Comparison of ENCODE assay signal across 8 mouse cellular contexts in the genomic region with DNA sequence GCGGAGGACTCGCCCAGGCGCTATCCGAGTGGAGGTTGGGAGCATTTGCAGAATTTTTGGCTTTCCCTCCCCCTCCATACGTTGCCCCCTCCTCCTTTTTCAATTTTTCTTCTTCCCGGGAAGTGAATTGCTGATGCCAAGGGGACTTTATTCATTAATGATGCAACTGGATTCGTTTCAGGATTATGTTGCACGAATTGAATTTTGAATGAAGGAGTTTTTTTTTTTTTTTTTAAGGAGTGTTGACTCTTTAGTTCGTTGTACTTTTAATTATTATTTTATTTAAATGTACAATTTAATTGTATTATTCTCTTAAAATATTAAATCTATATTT. TPM values are rescaled to one million over a fixed set of nuclear protein-coding genes. Genes with fewer than 3 reads are reported as not detected.
DNase-seq lines count a peak whose midpoint lies in the region; ATAC-seq and TF ChIP-seq lines count a peak whose summit lies in the region.

No protein-coding gene starts in this region.

- H3K4me1 ChIP-seq in liver, adult 2 months (ENCODE audit: control insufficient read depth, insufficient read depth, low read length) = peaks cover 5% of the 10 kb centered on the region; the same call in 1 of the 2 replicates
- peaks cover 29% of the 10 kb centered on the region for H3K4me1 ChIP-seq in embryonic facial prominence, embryonic 12.5 days
- peaks cover 4% of the 10 kb centered on the region for H3K4me1 ChIP-seq in intestine, embryonic 15.5 days (replicated peaks)
- peaks cover 24% of the 10 kb centered on the region for H3K4me1 ChIP-seq in neural tube, embryonic 12.5 days

- H3K4me2 ChIP-seq in embryonic facial prominence, embryonic 12.5 days (replicated peaks) = peak overlapping the region; percentile 82
- H3K4me2 ChIP-seq in intestine, embryonic 15.5 days (replicated peaks) = peak overlapping the region; percentile 76
- peak overlapping the region; percentile 87 for H3K4me2 ChIP-seq in neural tube, embryonic 12.5 days (replicated peaks)

- TF ChIP-seq POLR2A in liver, adult 2 months (IDR thresholded peaks at IDR 0.05; ENCODE audit: extremely low read depth, insufficient read depth, low read length) = no peak

- H3K36me3 ChIP-seq in liver, adult 2 months (ENCODE audit: control insufficient read depth, insufficient read depth, low read length) = no peaks in the 10 kb centered on the region
- H3K36me3 ChIP-seq in embryonic facial prominence, embryonic 12.5 days = no peaks in the 10 kb centered on the region
- H3K36me3 ChIP-seq in intestine, embryonic 15.5 days = no peaks in the 10 kb centered on the region
- no peaks in the 10 kb centered on the region for H3K36me3 ChIP-seq in neural tube, embryonic 12.5 days

- no peak for ATAC-seq in embryonic facial prominence, embryonic 12.5 days (ENCODE audit: insufficient number of reproducible peaks, insufficient read depth, low FRiP score, low TSS enrichment)
- no peak for ATAC-seq in intestine, embryonic 15.5 days
- no peak for ATAC-seq in neural tube, embryonic 12.5 days (ENCODE audit: low FRiP score, low read depth)

- no peaks in the 10 kb centered on the region for H3K79me2 ChIP-seq in liver, adult 2 months (ENCODE audit: control insufficient read depth, insufficient read depth, low read length)

- peak overlapping the region; percentile 81 for H3K9ac ChIP-seq in liver, adult 2 months (ENCODE audit: low read depth, low read length)
- peak overlapping the region; percentile 92 for H3K9ac ChIP-seq in embryonic facial prominence, embryonic 12.5 days
- peak overlapping the region; percentile 89 for H3K9ac ChIP-seq in intestine, embryonic 15.5 days
- H3K9ac ChIP-seq in neural tube, embryonic 12.5 days = peak overlapping the region; percentile 94

- under 1% methylated on average over 9 of the region's 9 CpGs for WGBS in liver, adult 2 months
- 0% methylated on average over 9 of the region's 9 CpGs for WGBS in embryonic facial prominence, embryonic 12.5 days
- WGBS in intestine, embryonic 15.5 days = 0% methylated on average over 9 of the region's 9 CpGs
- 2% methylated on average over 9 of the region's 9 CpGs for WGBS in neural tube, embryonic 12.5 days

- peak; percentile 57 for DNase-seq in liver, adult 2 months (ENCODE audit: extremely low read depth, low read depth, low spot score)
- no peak for DNase-seq in liver
- no peak for DNase-seq in ovary, postnatal 10 days (ENCODE audit: low spot score)
- DNase-seq in gastrocnemius, postnatal 4 days (ENCODE audit: low spot score in 2 of 2) = no peak
- no peak for DNase-seq in cerebellum, adult 18-20 months

- peak overlapping the region; percentile 79 for H3K4me3 ChIP-seq in liver, adult 2 months (ENCODE audit: insufficient read depth, low read depth, low read length)
- H3K4me3 ChIP-seq in embryonic facial prominence, embryonic 12.5 days = peak overlapping the region; percentile 73
- H3K4me3 ChIP-seq in intestine, embryonic 15.5 days (replicated peaks) = peak overlapping the region; percentile 84
- H3K4me3 ChIP-seq in neural tube, embryonic 12.5 days = peak overlapping the region; percentile 85

- no peaks in the 10 kb centered on the region for H3K27me3 ChIP-seq in liver, adult 2 months (ENCODE audit: control insufficient read depth, insufficient read depth, low read length)
- H3K27me3 ChIP-seq in embryonic facial prominence, embryonic 12.5 days = no peaks in the 10 kb centered on the region
- H3K27me3 ChIP-seq in intestine, embryonic 15.5 days (replicated peaks) = no peaks in the 10 kb centered on the region
- H3K27me3 ChIP-seq in neural tube, embryonic 12.5 days (replicated peaks) = no peaks in the 10 kb centered on the region

- H3K9me3 ChIP-seq in embryonic facial prominence, embryonic 12.5 days = no peaks in the 10 kb centered on the region
- no peaks in the 10 kb centered on the region for H3K9me3 ChIP-seq in intestine, embryonic 15.5 days
- H3K9me3 ChIP-seq in neural tube, embryonic 12.5 days = no peaks in the 10 kb centered on the region

- peak overlapping the region; percentile 76 for H3K27ac ChIP-seq in liver, adult 2 months (replicated peaks; ENCODE audit: insufficient read depth, low read depth, low read length)
- H3K27ac ChIP-seq in embryonic facial prominence, embryonic 12.5 days = peak overlapping the region; percentile 92
- H3K27ac ChIP-seq in intestine, embryonic 15.5 days = peak overlapping the region; percentile 95
- H3K27ac ChIP-seq in neural tube, embryonic 12.5 days = peak overlapping the region; percentile 91; the same call in 1 of the 2 replicates

- TF ChIP-seq CTCF in liver, adult 2 months (IDR thresholded peaks at IDR 0.05; ENCODE audit: low read depth, low read length) = no peak

RNA-seq across cellular contexts. Expression of gene Cdc42bpa, which starts 0.2 kb away (rescaled TPM):
- 23.3 and 24.7 TPM in 2 replicates for total RNA-seq in liver, adult 2 months (2014; rRNA removed)
- polyA plus RNA-seq in liver, adult 2 months (2012; rRNA removed) = 4.3 and 7.0 TPM in 2 replicates
- polyA plus RNA-seq in embryonic facial prominence, embryonic 12.5 days (2016; fragmentation: Nextera tagmentation; extraction: Ambion mirVana) = 18.4 and 20.2 TPM in 2 replicates
- polyA plus RNA-seq in intestine, embryonic 15.5 days (2015; fragmentation: Nextera tagmentation; extraction: Ambion mirVana) = 12.2 and 12.4 TPM in 2 replicates
- 17.8 and 19.1 TPM in 2 replicates for polyA plus RNA-seq in neural tube, embryonic 12.5 days (2016; fragmentation: Nextera tagmentation; extraction: Ambion mirVana)
- 10 to 100 TPM; 54.1 to 61.6 TPM for total RNA-seq in gastrocnemius, postnatal 4 days (2021)
